Mouse (Mus musculus): ENCODE results near the gene Lamc1.
"Not testable (repeated sequence)": the region's sequence is repeated elsewhere in the genome, so short reads cannot be mapped to it uniquely, and the experiment has no call there.

Gene Lamc1

DNA sequence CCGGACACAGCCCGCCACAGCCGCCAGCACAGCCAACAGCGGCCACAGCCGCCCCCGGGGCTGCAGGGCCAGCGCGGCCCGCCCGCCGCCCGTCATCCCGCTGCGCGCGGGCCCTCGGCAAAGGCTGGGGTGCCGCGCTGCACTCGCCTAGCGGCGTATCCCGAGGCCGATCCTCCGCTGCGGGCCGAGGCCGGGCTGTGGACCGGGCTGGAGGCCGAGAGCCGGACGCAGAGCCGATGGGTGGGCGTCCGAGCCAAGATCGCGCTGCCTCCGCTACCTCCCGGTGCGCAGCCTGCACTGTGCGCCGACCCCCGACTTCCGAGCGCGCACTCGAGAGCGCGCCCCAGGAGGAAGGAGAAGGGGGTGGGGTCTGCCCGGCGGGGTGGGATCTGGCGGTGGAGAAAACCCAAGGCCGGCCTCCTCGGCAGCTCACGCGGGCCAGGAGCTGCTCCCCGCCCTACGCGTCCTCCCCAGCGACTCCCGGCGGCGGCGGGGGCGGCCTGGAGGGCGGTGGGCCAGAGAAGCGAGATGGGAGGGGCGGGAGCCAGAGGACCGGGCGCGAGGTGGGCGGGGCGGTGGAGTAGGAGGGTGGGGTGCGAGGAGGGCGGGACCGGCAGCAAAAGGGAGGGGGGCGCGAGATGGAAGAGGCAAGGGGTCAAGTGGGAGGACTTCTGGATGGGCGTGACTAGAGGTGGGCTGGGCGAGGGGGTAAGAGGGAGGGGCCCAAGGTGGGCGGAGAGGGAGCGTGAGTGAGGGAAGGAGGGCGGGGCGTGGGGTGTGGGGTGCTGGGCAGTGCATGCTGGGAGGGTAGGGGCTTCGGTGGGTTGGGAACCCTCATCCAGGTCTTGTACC lies at the start of gene Lamc1:
Lamc1 (minus strand) TSS at position 343 of the 852 bp plus-strand sequence.
- DNase-seq (ENCODE audit: low read depth in 2 of 2, low spot score in 2 of 2): peak in 1 of 2 experiments; percentile 16

DNA sequence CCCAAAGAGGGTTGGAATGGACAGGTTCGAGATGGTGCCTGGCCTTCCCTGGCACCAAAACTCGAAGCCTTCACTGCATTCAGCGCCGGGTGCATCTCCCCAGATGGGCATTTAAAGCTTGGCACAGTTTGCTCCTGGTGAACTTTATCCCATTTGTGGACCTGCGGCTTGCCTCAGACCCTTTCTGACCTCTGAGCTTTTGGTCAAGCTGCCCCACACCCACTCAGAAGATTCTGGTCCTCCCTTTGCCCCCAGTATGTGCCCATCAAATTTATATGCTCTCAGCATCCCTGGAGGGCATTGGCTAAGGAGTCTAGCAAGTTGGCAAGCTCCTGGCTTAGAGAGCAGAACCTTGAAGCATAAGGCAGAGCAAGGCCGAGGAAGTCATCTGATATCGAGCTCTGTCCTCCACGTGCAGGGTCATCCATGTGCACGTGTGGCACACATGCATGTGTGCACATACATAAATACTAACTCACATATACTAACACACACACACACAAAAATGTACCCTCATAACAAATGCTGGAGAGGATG lies 48.2 kb upstream of the Lamc1 start:
- DNase-seq (ENCODE audit: low read depth in 2 of 2, low spot score in 2 of 2): no peak

DNA sequence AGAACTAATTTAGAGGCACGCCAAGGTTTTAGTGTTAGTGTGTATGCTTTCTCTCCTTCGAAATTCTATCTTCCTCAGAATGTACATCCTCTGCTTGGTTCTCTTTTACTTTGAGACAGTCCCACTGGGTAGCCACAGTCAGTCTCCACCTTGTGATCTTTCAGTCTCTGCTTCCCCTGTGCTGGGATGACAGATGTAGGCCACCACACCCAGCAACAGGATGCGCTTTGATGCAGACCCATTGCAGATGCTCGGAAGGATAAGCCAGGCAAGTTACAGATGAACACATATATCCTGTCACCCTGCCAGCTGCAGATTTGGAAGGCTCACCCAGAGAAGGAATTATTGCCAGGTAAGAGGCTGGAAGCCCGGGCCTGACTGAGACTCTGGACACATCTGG lies 47.2 kb upstream of the Lamc1 start:
- no peak for DNase-seq (ENCODE audit: low read depth in 2 of 2, low spot score in 2 of 2)

DNA sequence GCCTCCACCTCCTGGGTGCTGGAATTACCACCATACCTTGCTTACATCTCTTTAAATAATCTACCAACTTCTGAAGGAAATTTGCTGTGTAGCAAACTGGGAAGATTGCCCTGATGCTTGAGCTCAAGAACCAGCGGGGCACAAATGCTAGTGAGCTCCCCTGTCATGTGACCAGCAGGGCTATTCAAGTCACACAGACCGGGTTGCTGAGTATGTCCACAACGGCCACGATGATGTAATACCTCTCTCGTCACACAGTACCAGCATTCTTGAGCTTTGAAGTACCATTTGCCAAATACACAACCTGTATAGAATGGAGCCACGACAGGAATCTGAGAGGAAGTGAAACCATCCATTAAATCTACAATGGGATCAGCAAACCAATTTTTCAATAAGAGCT lies 46.0 kb upstream of the Lamc1 start:
- no peak for DNase-seq (ENCODE audit: low read depth in 2 of 2, low spot score in 2 of 2)

DNA sequence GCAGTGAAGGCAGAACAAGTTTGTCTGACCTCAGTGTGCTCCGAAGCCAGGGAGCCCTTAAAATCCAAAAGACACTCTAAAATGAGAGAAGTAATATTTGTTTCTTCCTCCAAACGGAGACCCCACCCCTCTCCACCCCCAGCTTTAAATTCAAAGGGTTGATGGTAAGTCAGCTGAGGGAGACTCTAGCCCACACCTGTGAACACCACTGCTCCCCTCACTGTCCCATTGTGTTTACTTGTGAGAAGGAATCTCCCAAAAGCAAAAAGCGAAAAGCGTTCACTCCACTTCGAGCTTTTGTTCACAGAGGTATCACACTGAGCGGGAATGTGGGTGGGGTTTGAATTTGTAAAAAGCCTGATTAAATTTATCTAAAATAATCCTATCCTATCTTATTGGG lies 43.9 kb upstream of the Lamc1 start:
- DNase-seq (ENCODE audit: low read depth in 2 of 2, low spot score in 2 of 2): no peak

DNA sequence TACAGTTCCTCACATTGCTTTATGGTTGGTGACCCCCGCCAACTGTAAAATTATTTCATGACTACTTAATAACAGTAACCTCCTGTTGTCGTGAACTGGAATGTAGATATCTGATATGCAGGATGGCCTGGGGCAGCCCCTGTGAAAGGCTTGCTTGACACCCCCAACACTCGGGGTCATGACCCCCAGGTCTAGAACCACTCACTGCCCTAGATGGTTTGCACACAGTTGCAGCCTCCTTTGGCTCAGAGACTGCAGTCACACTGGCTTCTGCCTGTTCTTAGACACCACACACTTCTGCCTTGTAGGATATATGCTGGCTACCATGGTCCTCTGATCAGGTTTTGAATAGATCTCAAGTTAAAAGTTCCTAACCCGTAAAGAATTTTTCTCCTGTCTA lies 41.5 kb upstream of the Lamc1 start:
- DNase-seq (ENCODE audit: low read depth in 2 of 2, low spot score in 2 of 2): no peak

DNA sequence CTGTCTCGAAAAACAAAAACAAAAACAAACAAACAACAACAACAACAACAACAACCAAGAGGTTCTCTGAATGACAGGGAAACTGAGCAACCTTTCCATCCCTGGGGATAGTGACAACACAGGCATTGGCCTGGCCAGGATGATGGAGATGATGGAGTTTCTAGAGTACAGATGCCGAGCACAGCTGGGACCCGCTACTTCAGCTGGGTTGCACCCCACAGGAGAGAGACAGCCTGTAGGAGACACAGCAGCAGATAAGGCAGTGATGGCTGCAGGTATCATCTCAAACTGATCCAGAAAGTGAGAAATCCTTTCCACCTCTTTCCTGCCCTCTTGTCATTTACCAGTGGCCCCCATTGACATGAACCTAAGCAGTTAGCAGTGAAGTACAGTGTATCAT lies 39.3 kb upstream of the Lamc1 start:
- DNase-seq (ENCODE audit: low read depth in 2 of 2, low spot score in 2 of 2): no peak

DNA sequence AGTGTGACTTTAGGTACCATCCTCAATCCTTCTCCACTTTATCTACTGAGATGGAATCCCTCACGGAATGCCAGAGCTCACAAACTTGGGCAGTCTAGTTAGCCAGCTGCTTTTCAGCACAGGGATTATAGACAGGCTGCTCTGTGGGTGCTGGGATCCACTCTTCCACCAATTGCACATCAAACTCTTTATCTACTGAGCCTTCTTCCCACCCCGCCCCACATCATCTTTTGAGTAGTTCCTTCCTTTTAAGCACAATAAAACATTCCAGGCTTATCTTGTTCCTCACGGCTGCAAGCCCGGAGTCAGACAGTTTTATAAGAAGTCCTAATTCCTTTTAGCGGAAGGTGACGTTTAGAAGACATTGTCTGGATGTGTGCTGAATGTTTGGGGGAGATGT lies 36.4 kb upstream of the Lamc1 start:
- no peak for DNase-seq (ENCODE audit: low read depth in 2 of 2, low spot score in 2 of 2)

DNA sequence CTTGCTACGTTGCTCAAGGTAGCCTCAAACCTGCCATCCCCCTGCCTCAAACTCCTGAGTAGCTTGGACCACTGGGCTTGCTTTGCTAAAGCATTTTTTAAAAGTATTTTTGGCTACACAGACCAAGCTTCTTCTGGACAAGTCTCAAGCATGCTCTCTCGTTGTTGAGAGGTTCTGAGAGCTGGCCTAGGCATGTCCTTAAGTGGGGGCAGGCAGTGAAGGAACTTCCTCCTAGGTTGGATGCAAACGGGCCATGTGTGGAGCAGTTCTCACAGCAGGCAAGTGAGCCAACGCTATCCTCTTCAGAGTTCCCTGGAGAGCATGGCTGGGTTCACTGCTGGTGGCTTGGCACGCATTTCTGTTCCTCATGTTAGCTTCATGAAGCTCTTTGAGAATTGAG lies 34.5 kb upstream of the Lamc1 start:
- no peak for DNase-seq (ENCODE audit: low read depth in 2 of 2, low spot score in 2 of 2)

DNA sequence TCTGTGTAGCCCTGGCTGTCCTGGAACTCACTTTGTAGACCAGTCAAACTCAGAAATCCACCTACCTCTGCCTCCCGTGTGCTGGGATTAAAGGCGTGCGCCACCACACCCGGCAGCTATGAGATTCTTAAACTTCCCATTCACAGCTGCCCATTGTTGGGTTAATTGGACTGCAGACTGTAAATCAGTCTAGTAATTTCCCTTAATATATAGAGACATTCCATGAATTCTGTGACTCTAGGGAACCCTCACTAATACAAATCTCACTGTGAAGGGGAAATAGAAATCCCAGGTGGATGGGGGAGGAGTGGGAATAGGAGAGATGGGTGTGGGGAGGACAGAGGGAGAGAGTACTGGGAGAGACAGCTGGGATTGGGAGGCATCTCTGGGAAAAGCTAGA lies 29.3 kb upstream of the Lamc1 start:
- DNase-seq (ENCODE audit: low read depth in 2 of 2, low spot score in 2 of 2): no peak

DNA sequence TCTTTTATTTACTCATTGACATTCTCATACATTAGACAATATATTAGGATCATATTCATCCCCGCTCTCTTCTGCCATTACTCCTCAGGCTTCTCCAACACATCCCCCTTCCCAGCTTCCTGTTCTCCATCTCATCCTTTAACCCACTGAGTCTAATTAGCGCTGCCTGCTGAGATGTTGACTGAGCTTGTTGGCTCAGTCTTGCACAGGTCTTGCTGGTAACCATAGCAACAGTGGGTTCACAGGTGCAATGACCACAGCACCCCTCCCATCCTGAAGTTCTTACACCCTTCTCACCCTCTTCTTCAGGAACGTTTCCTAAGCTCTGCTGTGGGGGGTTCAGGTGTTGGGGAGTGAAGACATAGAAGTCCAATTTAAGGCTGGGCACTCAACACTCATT lies 28.0 kb upstream of the Lamc1 start:
- DNase-seq (ENCODE audit: low read depth in 2 of 2, low spot score in 2 of 2): no peak

DNA sequence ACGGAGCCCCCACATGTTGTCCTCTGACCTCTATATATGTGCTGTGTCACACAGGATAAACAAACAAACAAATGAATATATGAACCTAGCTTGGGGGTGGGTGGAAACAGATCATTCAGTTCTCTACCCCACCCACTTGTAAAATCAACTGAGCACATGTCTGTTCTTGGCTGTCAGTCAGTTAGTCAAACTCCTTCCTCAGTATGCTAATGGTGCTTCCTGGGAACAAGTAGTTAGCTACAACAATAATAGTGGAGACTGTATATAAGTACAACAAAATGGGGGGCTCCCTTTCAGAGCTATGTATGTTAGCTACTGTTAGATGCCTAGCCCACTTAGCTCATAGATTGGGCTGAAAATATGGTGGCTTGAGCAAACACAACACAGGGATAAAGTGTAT lies 24.6 kb upstream of the Lamc1 start:
- DNase-seq (ENCODE audit: low read depth in 2 of 2, low spot score in 2 of 2): no peak

DNA sequence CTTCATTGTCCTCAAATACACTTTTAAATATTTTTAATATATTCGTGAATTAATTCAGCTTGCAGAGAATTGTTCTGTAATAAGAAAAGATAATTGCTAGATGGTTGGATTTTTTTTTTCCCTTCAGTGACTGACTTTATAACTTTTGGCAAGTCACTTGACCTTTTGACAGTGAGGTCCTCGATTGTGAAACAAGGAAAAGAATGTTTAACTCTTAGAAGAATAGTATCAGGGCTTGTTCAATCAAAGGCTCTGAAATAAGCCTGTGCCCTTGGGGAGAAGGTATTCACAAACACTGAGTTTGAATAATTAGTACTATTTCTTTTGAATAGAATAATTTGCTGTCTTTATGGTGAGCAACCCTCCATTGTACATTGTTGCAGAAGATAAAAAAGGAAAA lies 21.9 kb upstream of the Lamc1 start:
- no peak for DNase-seq (ENCODE audit: low read depth in 2 of 2, low spot score in 2 of 2)

DNA sequence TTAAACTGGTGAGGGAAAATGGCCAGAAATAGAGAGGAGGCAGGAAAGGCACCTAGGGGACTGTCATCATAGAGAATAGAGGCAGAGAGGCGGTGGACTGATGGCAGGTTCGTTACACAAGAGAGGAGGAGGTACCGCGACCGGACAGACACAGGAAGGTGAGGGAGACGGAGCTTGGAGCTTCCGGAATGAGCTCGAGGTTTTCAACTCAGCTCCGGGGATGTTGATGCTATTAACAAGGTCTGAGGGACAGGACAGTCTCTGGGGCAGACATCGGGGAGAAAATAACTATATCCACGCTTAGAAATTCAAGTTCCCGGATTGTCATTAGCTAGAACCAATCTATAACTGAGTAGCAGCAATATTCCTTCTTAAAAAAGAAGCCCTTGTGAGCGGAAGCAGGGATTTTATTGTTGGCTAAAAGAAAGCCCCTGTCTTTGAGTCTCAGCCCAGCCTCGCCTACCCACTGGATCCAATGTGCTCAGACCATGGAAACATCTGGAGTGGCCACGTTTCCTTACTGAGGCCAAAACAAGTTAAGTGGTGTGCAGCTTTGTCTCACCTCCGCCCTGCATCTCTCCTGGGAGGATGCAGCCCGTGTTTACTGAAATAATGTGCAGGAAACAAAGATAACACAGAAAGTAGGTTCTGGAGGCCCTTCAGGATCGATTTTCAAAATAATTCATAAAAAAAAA lies 21.3 kb upstream of the Lamc1 start:
- DNase-seq (ENCODE audit: low read depth in 2 of 2, low spot score in 2 of 2): no peak

DNA sequence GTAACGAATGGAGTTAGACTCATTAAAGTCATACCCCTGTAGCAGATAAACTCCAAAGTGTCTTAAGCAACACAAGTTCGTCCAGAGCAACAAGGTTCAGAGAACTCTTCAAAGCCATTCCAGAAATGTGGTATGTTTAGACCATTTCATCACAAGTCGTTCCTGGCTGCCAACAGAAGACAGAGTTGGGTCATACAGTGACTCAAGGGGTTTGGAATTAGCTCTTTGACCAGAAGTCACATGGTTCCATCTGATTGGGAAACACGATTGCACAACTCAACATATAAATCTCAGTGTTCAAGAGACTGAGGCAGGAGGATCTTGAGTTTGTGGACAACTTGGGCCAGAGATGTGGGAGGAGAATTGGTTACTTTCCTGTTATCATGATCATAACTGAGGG lies 18.4 kb upstream of the Lamc1 start:
- DNase-seq (ENCODE audit: low read depth in 2 of 2, low spot score in 2 of 2): no peak

DNA sequence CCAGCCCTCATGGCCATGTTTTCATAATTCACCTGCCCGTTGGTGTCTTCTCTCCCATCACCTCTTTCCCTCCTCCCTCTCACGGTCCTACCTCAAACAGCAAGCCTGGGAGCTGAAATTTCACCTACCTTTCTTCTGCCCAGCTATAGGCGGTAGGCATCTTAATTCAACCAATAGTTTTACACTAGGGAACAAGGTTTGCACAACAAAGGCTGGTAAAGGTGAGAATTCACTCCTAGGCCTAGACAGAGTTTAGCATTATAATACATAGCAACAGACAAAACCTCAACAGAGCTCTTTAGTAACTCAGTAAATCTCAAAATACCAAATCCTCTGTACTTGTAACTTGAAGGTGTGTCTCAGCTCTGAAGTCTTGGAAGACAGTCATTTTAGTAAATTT lies 15.1 kb upstream of the Lamc1 start:
- DNase-seq (ENCODE audit: low read depth in 2 of 2, low spot score in 2 of 2): no peak

DNA sequence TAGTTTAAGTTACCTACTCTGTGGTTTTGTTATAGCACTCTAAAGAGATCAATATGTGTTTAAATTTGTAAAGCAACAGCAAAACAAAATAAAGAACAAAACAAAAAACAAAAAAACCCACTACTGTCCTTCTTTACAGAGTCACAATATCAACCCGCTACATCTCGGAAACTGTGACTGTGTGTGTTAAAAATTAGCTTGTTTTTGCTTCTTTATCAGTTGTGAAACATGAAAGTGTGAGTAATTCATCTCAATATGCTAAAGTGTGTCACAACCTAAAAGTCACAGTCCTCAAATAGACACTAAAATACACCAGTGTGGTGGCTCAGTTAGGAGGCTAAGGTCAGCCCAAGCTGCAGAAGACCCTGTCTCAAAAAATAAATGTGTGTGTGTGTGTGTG lies 14.5 kb upstream of the Lamc1 start:
- DNase-seq (ENCODE audit: low read depth in 2 of 2, low spot score in 2 of 2): no peak

DNA sequence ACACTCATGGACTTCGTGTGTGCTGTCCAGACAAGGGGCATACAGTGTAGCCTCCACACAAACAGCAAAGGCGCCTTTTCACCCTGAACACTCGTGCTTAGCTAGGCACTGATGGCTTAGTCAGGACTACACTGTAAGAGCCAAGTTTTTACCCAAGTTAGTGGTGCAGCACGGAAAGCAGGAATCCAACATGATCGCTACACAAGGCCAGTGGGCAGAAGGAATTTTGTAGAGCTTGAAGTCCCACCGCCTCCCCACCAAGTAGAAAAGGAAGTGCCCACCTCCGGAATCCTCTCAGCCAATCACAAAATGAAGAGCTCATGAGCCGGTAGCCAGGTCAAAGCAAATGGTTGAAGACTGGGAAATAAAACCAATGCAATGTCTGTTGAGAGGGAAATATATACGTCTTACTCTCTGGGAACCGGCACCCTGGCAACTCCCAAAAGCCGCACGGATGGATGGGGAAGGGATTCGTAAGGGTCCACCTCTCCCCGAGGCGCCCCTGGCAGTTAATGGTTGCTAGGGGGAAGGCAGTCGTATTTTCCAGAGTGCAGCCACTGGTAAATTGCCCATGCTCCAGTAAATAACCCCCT lies 13.2 kb upstream of the Lamc1 start:
- DNase-seq (ENCODE audit: low read depth in 2 of 2, low spot score in 2 of 2): no peak

DNA sequence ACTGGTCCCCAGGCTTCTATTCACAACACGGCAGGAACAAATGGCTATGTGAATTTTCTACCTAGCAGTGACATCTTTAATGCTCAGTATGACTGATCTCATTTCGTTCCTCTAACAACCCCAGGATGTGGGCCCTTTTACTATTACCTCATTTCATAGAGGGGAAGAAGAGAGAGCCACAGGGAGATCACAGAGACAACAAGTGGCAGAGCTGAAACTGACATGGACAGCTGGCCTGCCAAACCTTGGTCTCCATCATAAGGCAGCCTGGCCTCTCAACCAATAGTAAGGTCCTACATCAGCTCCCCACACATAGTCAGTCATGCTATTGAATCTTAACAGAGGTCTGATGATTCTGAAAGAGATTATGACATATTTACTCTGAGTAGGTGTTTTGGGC lies 12.4 kb upstream of the Lamc1 start:
- DNase-seq (ENCODE audit: low read depth in 2 of 2, low spot score in 2 of 2): no peak

DNA sequence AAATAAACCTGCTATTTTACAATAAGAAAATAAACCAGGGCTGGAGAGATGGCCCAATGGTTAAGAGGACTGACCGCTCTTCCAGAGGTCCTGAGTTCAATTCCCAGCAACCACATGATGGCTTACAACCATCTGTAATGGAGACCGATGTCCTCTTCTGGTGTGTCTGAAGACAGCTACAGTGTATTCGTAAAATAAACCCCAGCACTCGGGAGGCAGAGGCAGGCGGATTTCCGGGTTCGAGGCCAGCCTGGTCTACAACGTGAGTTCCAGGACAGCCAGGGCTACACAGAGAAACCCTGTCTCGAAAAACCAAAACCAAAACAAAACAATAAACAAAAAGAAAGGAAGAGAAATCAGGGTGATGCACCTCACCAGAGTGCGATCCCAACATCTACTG lies 2.9 kb upstream of the Lamc1 start:
- not testable (repeated sequence) for DNase-seq (ENCODE audit: low read depth in 2 of 2, low spot score in 2 of 2)

DNA sequence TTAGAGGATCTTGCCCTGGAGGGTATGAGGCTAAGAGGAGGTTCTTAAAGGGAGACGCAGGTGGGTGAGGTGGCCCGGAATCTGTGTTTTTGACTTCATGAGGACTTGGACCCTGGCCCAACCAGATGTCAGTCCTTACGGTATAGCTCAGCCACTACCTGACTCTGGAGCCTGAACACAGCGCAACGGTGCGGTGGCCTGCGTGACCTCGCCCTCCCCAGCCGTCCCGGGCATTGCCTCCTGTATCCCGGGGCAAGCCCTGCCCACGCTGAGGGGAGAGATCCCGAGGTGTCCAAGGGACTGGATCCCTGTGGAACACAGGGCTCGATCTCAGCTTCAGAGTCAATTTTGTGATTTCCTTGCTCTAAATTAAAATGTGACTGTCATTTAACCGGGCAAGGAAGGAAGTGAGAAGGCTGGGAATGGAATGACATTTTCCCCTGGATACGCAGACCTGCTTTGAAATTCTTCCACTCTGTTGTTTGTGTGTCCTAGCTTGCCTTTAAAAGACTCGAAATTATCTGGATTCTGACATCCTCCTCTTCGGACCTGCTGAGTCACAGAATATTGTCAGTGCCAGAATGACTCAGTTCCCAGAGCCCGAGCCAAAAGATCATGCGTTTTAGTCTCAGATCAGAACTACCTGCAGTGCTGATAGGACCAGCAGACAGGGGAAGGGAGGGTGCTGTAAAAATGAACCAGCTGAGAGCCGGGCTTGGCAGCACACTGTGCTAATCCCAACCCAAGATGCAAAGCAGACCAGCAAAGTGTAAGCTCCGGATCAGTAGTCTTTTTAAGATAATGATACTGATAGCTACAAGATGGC lies 923 bp upstream of the Lamc1 start:
- no peak for DNase-seq (ENCODE audit: low read depth in 2 of 2, low spot score in 2 of 2)
